Mouse (Mus musculus) lung, adult 2 months (tissue): ENCODE data around the gene Hist1h2bp.

Experiments
- CTCF ChIP-seq: fragments of 200-500 bp; IDR thresholded peaks from 2 replicates; pipeline ENCODE4 v1.5.1; 2011; ENCODE audit warnings: mild to moderate bottlenecking, low read length, control low read depth; ENCODE audit not compliant: insufficient read depth
- POLR2A ChIP-seq: fragments of 200-500 bp; IDR thresholded peaks from 2 replicates; pipeline ENCODE4 v1.6.1; 2011; ENCODE audit warnings: low read depth, mild to moderate bottlenecking, control low read depth, low read length, borderline replicate concordance; ENCODE audit errors: extremely low read depth

DNA sequence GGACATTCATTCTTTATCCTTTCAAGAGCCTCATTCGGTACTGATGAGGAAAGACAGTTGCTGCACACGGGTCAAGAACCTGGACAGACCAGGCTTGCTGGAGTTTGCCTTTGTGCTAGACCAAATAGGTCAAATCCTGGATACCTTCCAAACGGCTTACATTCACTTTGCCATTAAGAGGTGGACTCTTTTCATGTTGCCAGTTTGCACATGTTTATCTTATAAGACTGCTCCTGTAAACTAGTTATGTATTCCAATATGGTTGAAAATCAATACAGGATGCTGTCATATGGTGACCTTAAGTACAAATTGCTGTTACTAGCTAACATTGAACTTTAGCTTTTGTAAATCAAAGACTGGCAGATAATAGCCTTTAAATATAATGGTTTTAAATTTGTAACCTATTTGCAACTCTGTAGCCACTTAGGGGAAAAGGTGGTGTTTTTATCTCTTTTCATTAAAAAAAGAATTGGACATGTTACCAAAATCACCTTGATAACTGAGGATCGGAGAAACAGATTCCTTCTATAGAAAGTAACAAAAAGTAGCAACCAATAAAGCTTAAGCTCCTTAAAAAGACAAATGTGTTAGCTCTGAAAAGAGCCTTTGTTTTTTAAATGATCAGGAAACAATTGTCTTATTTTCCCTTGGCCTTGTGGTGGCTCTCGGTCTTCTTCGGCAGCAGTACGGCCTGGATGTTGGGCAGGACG lies 917 bp upstream of the Hist1h2bp start:
- TF ChIP-seq POLR2A = no peak
- TF ChIP-seq CTCF = no peak
